Mouse (Mus musculus): ENCODE measurements around the gene Vmn2r9. TPM values are rescaled to one million over a fixed set of nuclear protein-coding genes. Genes with fewer than 3 reads are reported as not detected.

Vmn2r9 gene
- polyA plus RNA-seq, 1 experiment from 2014 or later, result not detected

Other genes starting within 250 kb of the Vmn2r9 start
- 63.3 and 67.3 TPM in 2 replicates for gene Gak, start 222.8 kb downstream of the Vmn2r9 start, polyA plus RNA-seq (2015; fragmentation: Nextera tagmentation; extraction: Ambion mirVana)
- gene Tmem175, start 222.8 kb downstream of the Vmn2r9 start, polyA plus RNA-seq (2015; fragmentation: Nextera tagmentation; extraction: Ambion mirVana), result 31.9 and 32.7 TPM in 2 replicates
- gene Idua, start 192.3 kb downstream of the Vmn2r9 start, polyA plus RNA-seq (2015; fragmentation: Nextera tagmentation; extraction: Ambion mirVana), result 12.0 and 12.9 TPM in 2 replicates
- gene Dgkq, start 182.9 kb downstream of the Vmn2r9 start, polyA plus RNA-seq (2015; fragmentation: Nextera tagmentation; extraction: Ambion mirVana), result 14.2 and 14.6 TPM in 2 replicates
- 9.5 and 9.8 TPM in 2 replicates for gene Slc26a1, start 177.0 kb downstream of the Vmn2r9 start, polyA plus RNA-seq (2015; fragmentation: Nextera tagmentation; extraction: Ambion mirVana)
- gene Fgfrl1, start 160.2 kb downstream of the Vmn2r9 start, polyA plus RNA-seq (2015; fragmentation: Nextera tagmentation; extraction: Ambion mirVana), result 11.5 and 13.8 TPM in 2 replicates
- gene Rnf212, start 77.6 kb downstream of the Vmn2r9 start, polyA plus RNA-seq (2015; fragmentation: Nextera tagmentation; extraction: Ambion mirVana), result 0.24 TPM in 1 of 2 replicates, not detected in the other
- not detected in 2 replicates for gene Tmed11, start 57.2 kb downstream of the Vmn2r9 start, polyA plus RNA-seq (2015; fragmentation: Nextera tagmentation; extraction: Ambion mirVana)
- not detected in 2 replicates for gene Vmn2r8, start 43.8 kb downstream of the Vmn2r9 start, polyA plus RNA-seq (2015; fragmentation: Nextera tagmentation; extraction: Ambion mirVana)
- not detected in 2 replicates for gene Vmn2r10, start 153.9 kb upstream of the Vmn2r9 start, polyA plus RNA-seq (2015; fragmentation: Nextera tagmentation; extraction: Ambion mirVana)
- not detected in 2 replicates for gene Vmn2r11, start 207.0 kb upstream of the Vmn2r9 start, polyA plus RNA-seq (2015; fragmentation: Nextera tagmentation; extraction: Ambion mirVana)
- gene Vmn2r12, start 245.3 kb upstream of the Vmn2r9 start, polyA plus RNA-seq (2015; fragmentation: Nextera tagmentation; extraction: Ambion mirVana), result not detected in 2 replicates

Measured in kidney, embryonic 16.5 days (tissue).